Mouse (Mus musculus) C2C12 (cell line): ENCODE measurements at regions not wholly inside any gene's neighbourhood (a gene's known extent, or its start where the extent isn't known, plus 50 kb on each side); places are given as distances from the start of the nearest gene placed in this dataset.
"Not testable (repeated sequence)": the region's sequence is repeated elsewhere in the genome, so short reads cannot be mapped to it uniquely, and the experiment has no call there.

Experiments used
- H3K27me3 ChIP-seq: one replicate; pipeline ENCODE4 v1.6.1; 2011; ENCODE audit not compliant: control insufficient read depth, insufficient read depth, insufficient read length
- H3K36me3 ChIP-seq: one replicate; pipeline ENCODE4 v1.6.1; 2011; ENCODE audit not compliant: control insufficient read depth, insufficient read depth
- H3K4me3 ChIP-seq: one replicate; pipeline ENCODE4 v1.5.1; 2011; ENCODE audit warnings: mild to moderate bottlenecking, control low read depth; ENCODE audit not compliant: poor library complexity, insufficient read depth, severe bottlenecking
- H3K79me2 ChIP-seq: one replicate; pipeline ENCODE4 v1.6.1; 2011; ENCODE audit not compliant: control insufficient read depth, insufficient read depth
- H3K79me3 ChIP-seq: one replicate; pipeline ENCODE4 v1.6.1; 2011; ENCODE audit warnings: low read depth, control low read depth
- H3ac ChIP-seq: one replicate; pipeline ENCODE3; 2011; ENCODE audit warnings: low read depth; ENCODE audit not compliant: control insufficient read depth, insufficient read length
- CEBPB ChIP-seq: IDR thresholded peaks from one replicate; pipeline ENCODE4 v1.6.1; 2011; ENCODE audit warnings: low read depth, mild to moderate bottlenecking, control low read depth, moderate library complexity
- CTCF ChIP-seq: IDR thresholded peaks from one replicate; pipeline ENCODE4 v1.5.1; 2011; ENCODE audit not compliant: control insufficient read depth, insufficient read depth, insufficient read length
- FOSL1 ChIP-seq: IDR thresholded peaks from one replicate; pipeline ENCODE4 v1.8.0; 2011; ENCODE audit warnings: mild to moderate bottlenecking, low read length; ENCODE audit not compliant: poor library complexity, insufficient read depth, severe bottlenecking
- MAX ChIP-seq: IDR thresholded peaks from one replicate; pipeline ENCODE4 v1.6.1; 2011; ENCODE audit warnings: mild to moderate bottlenecking, control low read depth
- MYOD1 ChIP-seq: IDR thresholded peaks from one replicate; pipeline ENCODE4 v1.6.1; 2011; ENCODE audit warnings: low read depth; ENCODE audit not compliant: control insufficient read depth, insufficient read length
- MYOG ChIP-seq: IDR thresholded peaks from one replicate; pipeline ENCODE4 v1.6.1; 2011; ENCODE audit not compliant: control insufficient read depth, insufficient read length; ENCODE audit errors: extremely low read depth
- USF1 ChIP-seq: IDR thresholded peaks from one replicate; pipeline ENCODE4 v1.6.1; 2011; ENCODE audit warnings: low read depth, mild to moderate bottlenecking, control low read depth, moderate library complexity

DNA sequence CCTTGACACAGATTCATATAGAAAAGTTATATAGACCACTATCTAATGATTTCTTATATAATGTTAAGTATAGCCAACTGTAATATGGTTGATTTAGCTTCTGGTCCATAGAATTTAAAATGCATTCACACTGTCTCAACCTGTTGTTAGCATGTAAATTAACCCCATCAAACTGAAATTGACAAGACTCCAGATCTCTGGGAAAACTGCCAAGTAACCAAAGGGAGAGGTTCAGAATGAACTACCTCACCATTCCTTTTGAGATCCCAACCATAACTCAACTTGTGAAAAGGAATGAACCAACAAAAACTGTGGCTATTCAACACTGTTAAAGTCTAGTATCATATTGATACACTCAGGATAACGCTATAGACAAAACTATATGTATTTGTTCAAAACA, 162.0 kb upstream of the Hsf2 start:
- no peak overlapping the region for H3ac ChIP-seq
- no peaks in the 10 kb centered on the region for H3K27me3 ChIP-seq
- TF ChIP-seq MAX = no peak
- TF ChIP-seq FOSL1 = no peak
- TF ChIP-seq CEBPB = no peak
- no peak for TF ChIP-seq USF1
- no peak for TF ChIP-seq MYOD1
- no peak for TF ChIP-seq CTCF
- no peak for TF ChIP-seq MYOG
- H3K36me3 ChIP-seq = no peaks in the 10 kb centered on the region
- no peaks in the 10 kb centered on the region for H3K79me3 ChIP-seq
- no peak overlapping the region for H3K4me3 ChIP-seq
- no peaks in the 10 kb centered on the region for H3K79me2 ChIP-seq

DNA sequence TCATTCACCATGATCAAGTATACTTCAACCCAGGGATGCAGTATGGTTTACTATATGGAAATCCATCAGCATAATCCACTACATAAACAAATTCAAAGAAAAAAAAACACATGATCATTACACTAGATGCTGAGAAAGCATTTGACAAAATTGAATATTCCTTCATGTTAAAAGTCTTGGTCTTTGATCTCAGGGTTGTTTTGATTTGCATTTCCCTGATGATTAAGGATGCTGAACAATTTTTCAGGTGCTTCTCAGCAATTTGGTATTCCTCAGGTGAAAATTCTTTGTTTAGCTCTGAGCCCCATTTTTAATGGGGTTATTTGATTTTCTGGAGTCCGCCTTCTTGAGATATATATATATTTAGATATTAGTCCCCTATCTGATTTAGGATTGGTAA, 123.4 kb upstream of the Hsf2 start:
- not testable (repeated sequence) for H3K4me3 ChIP-seq, H3ac ChIP-seq, H3K79me3 ChIP-seq, H3K27me3 ChIP-seq, H3K36me3 ChIP-seq, H3K79me2 ChIP-seq
